Mouse (Mus musculus): Measurements from ENCODE around the gene Cracr2a.

GRCm38 (mm10) chr6:127634858-127635257, 73.7 kb downstream of the Cracr2a start:
- TF ChIP-seq POLR2A (IDR thresholded peaks at IDR 0.05; ENCODE audit: insufficient read depth, low read depth, low read length), result no peak
- no peak for TF ChIP-seq CTCF (IDR thresholded peaks at IDR 0.05; ENCODE audit: insufficient read depth, low read depth, low read length)

All from olfactory bulb, adult 2 months (tissue).